Mouse (Mus musculus) lung, postnatal 36 days (tissue): ENCODE measurements around the gene Hist1h4d.
A peak's percentile ranks its signal among the peaks of the same experiment; 100 is the strongest.
"Not testable (repeated sequence)": the region's sequence is repeated elsewhere in the genome, so short reads cannot be mapped to it uniquely, and the experiment has no call there.

Source experiments
- DNase-seq: peaks from one replicate; pipeline ENCODE4 v3.0.0; 2022; ENCODE audit warnings: mixed read lengths

The Hist1h4d gene

GRCm38 (mm10) chr13:23581408-23582218 lies at the start of gene Hist1h4d:
TSS of gene Hist1h4d (plus strand) at chr13:23581598.
- peak; percentile 100 for DNase-seq

GRCm38 (mm10) chr13:23532262-23533075 lies 48.9 kb upstream of the Hist1h4d start:
- no peak for DNase-seq

GRCm38 (mm10) chr13:23533560-23534367 lies 47.6 kb upstream of the Hist1h4d start, which contains the start of gene Hist1h2af:
TSS of gene Hist1h2af (plus strand) at chr13:23533906.
- peak; percentile 83 for DNase-seq

GRCm38 (mm10) chr13:23534368-23535131 lies 46.8 kb upstream of the Hist1h4d start:
- no peak for DNase-seq

GRCm38 (mm10) chr13:23535137-23536075 lies 46.0 kb upstream of the Hist1h4d start, which contains the start of gene Hist1h3g:
TSS of gene Hist1h3g (plus strand) at chr13:23535422.
- DNase-seq = peak; percentile 94

- DNase-seq = no peak
Observed at GRCm38 (mm10) chr13:23536076-23536822, 45.1 kb upstream of the Hist1h4d start.

- DNase-seq = no peak
Observed at GRCm38 (mm10) chr13:23537006-23537710, 44.2 kb upstream of the Hist1h4d start.

- DNase-seq = no peak
Observed at GRCm38 (mm10) chr13:23538249-23538648, 43.1 kb upstream of the Hist1h4d start.

GRCm38 (mm10) chr13:23539821-23540220 lies 41.6 kb upstream of the Hist1h4d start:
- not testable (repeated sequence) for DNase-seq

- no peak for DNase-seq
Observed at GRCm38 (mm10) chr13:23541497-23541896, 39.9 kb upstream of the Hist1h4d start.

- DNase-seq = not testable (repeated sequence)
Observed at GRCm38 (mm10) chr13:23542225-23542980, 39.0 kb upstream of the Hist1h4d start.

- DNase-seq = peak; percentile 93
Observed at GRCm38 (mm10) chr13:23542999-23543607, 38.3 kb upstream of the Hist1h4d start, which contains the start of gene Hist1h2bh. TSS of gene Hist1h2bh (minus strand) at chr13:23543392.

GRCm38 (mm10) chr13:23543965-23544786 lies 37.2 kb upstream of the Hist1h4d start, which contains the start of gene Hist1h3f:
TSS of gene Hist1h3f (plus strand) at chr13:23544052.
- DNase-seq = peak; percentile 91

GRCm38 (mm10) chr13:23544787-23545120 lies 36.6 kb upstream of the Hist1h4d start:
- not testable (repeated sequence) for DNase-seq

- no peak for DNase-seq
Observed at GRCm38 (mm10) chr13:23546694-23547093, 34.7 kb upstream of the Hist1h4d start.

- no peak for DNase-seq
Observed at GRCm38 (mm10) chr13:23550761-23551145, 30.6 kb upstream of the Hist1h4d start.
